Mouse (Mus musculus) liver, embryonic 16.5 days (tissue): ENCODE data around the gene Eepd1. TPM values are rescaled to one million over a fixed set of nuclear protein-coding genes. Genes with fewer than 3 reads are reported as not detected.

Experiments
- ATAC-seq: fragments of 200-750 bp; cut with Nextera tagmentation; 2 replicates; pipeline ENCODE4 v1.8.0; 2017; ENCODE audit warnings: low read depth, mild to moderate bottlenecking, moderate number of reproducible peaks, moderate library complexity
- H3K27ac ChIP-seq: fragments of 300-500 bp; sonication (generic); 2 replicates; pipeline ENCODE4 v1.5.1; 2014; ENCODE audit warnings: mild to moderate bottlenecking, low read length
- H3K27me3 ChIP-seq: fragments of 300-500 bp; sonication (generic); 2 replicates; pipeline ENCODE4 v1.6.1; 2014; ENCODE audit warnings: low read depth, low read length, mixed read lengths; ENCODE audit not compliant: control insufficient read depth, insufficient read depth
- H3K36me3 ChIP-seq: fragments of 300-500 bp; sonication (generic); 2 replicates; pipeline ENCODE4 v1.6.1; 2014; ENCODE audit warnings: mild to moderate bottlenecking; ENCODE audit not compliant: control insufficient read depth, insufficient read depth
- H3K4me1 ChIP-seq: fragments of 300-500 bp; sonication (generic); 2 replicates; pipeline ENCODE4 v1.6.1; 2014; ENCODE audit warnings: low read depth, low read length, mixed read lengths; ENCODE audit not compliant: control insufficient read depth
- H3K4me2 ChIP-seq: fragments of 300-500 bp; sonication (generic); 2 replicates; pipeline ENCODE4 v1.6.1; 2014; ENCODE audit warnings: low read depth, low read length, mixed read lengths
- H3K4me3 ChIP-seq: fragments of 300-500 bp; sonication (generic); 2 replicates; pipeline ENCODE4 v1.5.1; 2014; ENCODE audit warnings: low read depth, mild to moderate bottlenecking, low read length
- H3K9ac ChIP-seq: fragments of 300-500 bp; sonication (generic); 2 replicates; pipeline ENCODE4 v1.6.1; 2014; ENCODE audit warnings: low read depth, low read length
- H3K9me3 ChIP-seq: fragments of 300-500 bp; sonication (generic); replicated peaks from 2 replicates; pipeline ENCODE4 v1.6.1; 2016; ENCODE audit warnings: low read length; ENCODE audit not compliant: control insufficient read depth
- WGBS: fragments of 180-500 bp; shearing (Covaris S2); extraction: QIAGEN DNeasy Blood & Tissue Kit; methylation state at CpG from one replicate; pipeline ENCODE4 v1.1.7; 2014; ENCODE audit not compliant: insufficient replicate concordance; 5-methylcytosine and 5-hydroxymethylcytosine counted together
- polyA plus RNA-seq: library from polyadenylated mRNA; unstranded; fragments of >200 nt; fragmentation: Nextera tagmentation; extraction: Ambion mirVana; gene quantifications from 2 replicates; pipeline ENCODE4 v1.2.1, GENCODE M21; 2015

Gene Eepd1
- polyA plus RNA-seq, 1 experiment from 2014 or later: 7.0 TPM

GRCm38 (mm10) chr9:25516640-25517039, 35.3 kb downstream of the Eepd1 start:
- Histone ChIP-seq H3K4me2 (no peak overlapping the region), H3K4me3 (no peak overlapping the region), H3K9me3 (no peaks in the 10 kb centered on the region), H3K36me3 (no peaks in the 10 kb centered on the region), H3K27ac (no peak overlapping the region), H3K27me3 (no peaks in the 10 kb centered on the region), H3K4me1 (no peaks in the 10 kb centered on the region), H3K9ac (no peak overlapping the region)
- 65% methylated on average over 7 of the region's 7 CpGs for WGBS
- ATAC-seq: no peak

- no peak overlapping the region for H3K9ac ChIP-seq
- no peak overlapping the region for H3K4me2 ChIP-seq
- no peaks in the 10 kb centered on the region for H3K9me3 ChIP-seq
- no peaks in the 10 kb centered on the region for H3K36me3 ChIP-seq
- WGBS: 51% methylated on average over 4 of the region's 4 CpGs
- no peaks in the 10 kb centered on the region for H3K27me3 ChIP-seq
- H3K27ac ChIP-seq: no peak overlapping the region
- no peak overlapping the region for H3K4me3 ChIP-seq
- no peaks in the 10 kb centered on the region for H3K4me1 ChIP-seq
- ATAC-seq: no peak
These were observed 36.6 kb downstream of the Eepd1 start for GRCm38 (mm10) chr9:25517982-25518381.

- no peaks in the 10 kb centered on the region for H3K9me3 ChIP-seq
- H3K4me1 ChIP-seq: no peaks in the 10 kb centered on the region
- ATAC-seq: no peak
- WGBS: 61% methylated on average over 6 of the region's 6 CpGs
- no peak overlapping the region for H3K4me2 ChIP-seq
- H3K9ac ChIP-seq: no peak overlapping the region
- no peaks in the 10 kb centered on the region for H3K36me3 ChIP-seq
- H3K27me3 ChIP-seq: no peaks in the 10 kb centered on the region
- no peak overlapping the region for H3K27ac ChIP-seq
- no peak overlapping the region for H3K4me3 ChIP-seq
These were observed 37.8 kb downstream of the Eepd1 start for GRCm38 (mm10) chr9:25519193-25519592.

GRCm38 (mm10) chr9:25520826-25521225, 39.5 kb downstream of the Eepd1 start:
- WGBS: 62% methylated on average over 7 of the region's 7 CpGs
- Histone ChIP-seq H3K9me3 (no peaks in the 10 kb centered on the region), H3K4me1 (no peaks in the 10 kb centered on the region), H3K27ac (no peak overlapping the region), H3K4me2 (no peak overlapping the region), H3K36me3 (no peaks in the 10 kb centered on the region), H3K27me3 (no peaks in the 10 kb centered on the region), H3K4me3 (no peak overlapping the region), H3K9ac (no peak overlapping the region)
- ATAC-seq: no peak

- peaks cover 2% of the 10 kb centered on the region; the same call in 1 of the 2 replicates for H3K4me1 ChIP-seq
- no peaks in the 10 kb centered on the region for H3K36me3 ChIP-seq
- H3K27ac ChIP-seq: no peak overlapping the region
- WGBS: 63% methylated on average over 2 of the region's 2 CpGs
- no peaks in the 10 kb centered on the region for H3K27me3 ChIP-seq
- no peak overlapping the region for H3K4me2 ChIP-seq
- H3K9ac ChIP-seq: no peak overlapping the region
- H3K4me3 ChIP-seq: no peak overlapping the region
- no peaks in the 10 kb centered on the region for H3K9me3 ChIP-seq
- no peak for ATAC-seq
These were observed 40.5 kb downstream of the Eepd1 start for GRCm38 (mm10) chr9:25521825-25522224.

GRCm38 (mm10) chr9:25526516-25526915, 45.2 kb downstream of the Eepd1 start:
- Histone ChIP-seq H3K4me1 (peaks cover 2% of the 10 kb centered on the region; the same call in 1 of the 2 replicates), H3K4me2 (no peak overlapping the region), H3K36me3 (no peaks in the 10 kb centered on the region), H3K9me3 (no peaks in the 10 kb centered on the region), H3K27me3 (no peaks in the 10 kb centered on the region), H3K27ac (no peak overlapping the region), H3K4me3 (no peak overlapping the region), H3K9ac (no peak overlapping the region)
- ATAC-seq: no peak
- 53% methylated on average over 1 of the region's 1 CpGs for WGBS

GRCm38 (mm10) chr9:25526927-25527337, 45.6 kb downstream of the Eepd1 start:
- no peak overlapping the region for H3K4me3 ChIP-seq
- no peaks in the 10 kb centered on the region for H3K36me3 ChIP-seq
- no peaks in the 10 kb centered on the region for H3K27me3 ChIP-seq
- H3K9me3 ChIP-seq: no peaks in the 10 kb centered on the region
- no peak for ATAC-seq
- H3K4me1 ChIP-seq: peaks cover 2% of the 10 kb centered on the region; the same call in 1 of the 2 replicates
- no peak overlapping the region for H3K9ac ChIP-seq
- H3K27ac ChIP-seq: no peak overlapping the region
- H3K4me2 ChIP-seq: no peak overlapping the region

- no peak for ATAC-seq
- Histone ChIP-seq H3K9ac (no peak overlapping the region), H3K4me1 (peaks cover 2% of the 10 kb centered on the region; the same call in 1 of the 2 replicates), H3K36me3 (no peaks in the 10 kb centered on the region), H3K27ac (no peak overlapping the region), H3K27me3 (no peaks in the 10 kb centered on the region), H3K4me2 (no peak overlapping the region), H3K9me3 (no peaks in the 10 kb centered on the region), H3K4me3 (no peak overlapping the region)
- WGBS: 55% methylated on average over 7 of the region's 7 CpGs
These were observed 46.2 kb downstream of the Eepd1 start for GRCm38 (mm10) chr9:25527359-25528038.

- no peak overlapping the region for H3K9ac ChIP-seq
These were observed 50.3 kb downstream of the Eepd1 start for GRCm38 (mm10) chr9:25531627-25532026.

More at GRCm38 (mm10) chr9:25531627-25532026, 50.3 kb downstream of the Eepd1 start:
- no peaks in the 10 kb centered on the region for H3K4me1 ChIP-seq
- H3K4me3 ChIP-seq: no peak overlapping the region
- H3K27me3 ChIP-seq: no peaks in the 10 kb centered on the region
- H3K4me2 ChIP-seq: no peak overlapping the region
- no peak overlapping the region for H3K27ac ChIP-seq
- no peak for ATAC-seq
- 55% methylated on average over 1 of the region's 1 CpGs for WGBS
- H3K9me3 ChIP-seq: no peaks in the 10 kb centered on the region
- no peaks in the 10 kb centered on the region for H3K36me3 ChIP-seq
